Mouse (Mus musculus): ENCODE results near the gene Il15ra.

The Il15ra gene

DNA sequence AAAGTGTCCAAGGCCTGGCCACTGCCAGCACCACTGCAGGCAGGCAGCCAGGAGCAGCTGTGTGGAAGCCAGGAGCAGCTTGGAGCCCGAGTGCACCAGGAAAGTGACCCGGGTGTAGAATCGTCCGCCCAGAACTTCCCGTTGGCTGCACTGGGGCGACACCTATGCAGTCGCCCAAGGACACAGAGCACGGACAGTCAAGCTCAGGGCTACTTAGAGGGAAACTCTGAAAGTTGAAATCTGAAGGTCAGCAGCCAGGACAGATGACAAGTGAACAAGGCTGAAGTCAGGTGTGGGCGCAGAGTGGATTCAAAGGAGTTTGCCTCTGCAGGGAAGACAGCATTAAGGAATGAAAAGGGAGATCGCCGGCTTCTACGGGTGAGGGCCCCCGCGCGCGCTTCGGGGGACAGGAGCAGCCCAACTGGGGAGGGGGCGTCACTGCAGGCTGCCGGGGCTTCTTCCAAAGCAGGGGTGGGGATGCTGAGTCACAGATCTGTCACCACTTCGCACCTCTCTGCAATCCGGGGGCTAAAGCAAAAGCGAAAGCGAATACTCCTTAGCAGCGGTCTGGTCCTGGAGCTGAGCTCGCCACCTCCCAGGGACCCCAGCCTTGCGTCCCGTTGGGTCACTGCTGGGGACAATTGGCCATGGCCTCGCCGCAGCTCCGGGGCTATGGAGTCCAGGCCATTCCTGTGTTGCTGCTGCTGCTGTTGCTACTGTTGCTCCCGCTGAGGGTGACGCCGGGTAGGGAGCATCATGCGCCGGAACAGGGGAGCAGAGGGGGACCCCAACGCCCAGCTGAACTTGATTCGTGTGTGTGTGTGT is at the start of gene Il15ra:
Gene Il15ra (plus strand): TSS at position 90 of the 825 bp plus-strand sequence.
- no peak for DNase-seq (ENCODE audit: low read depth, low spot score)

- no peak for DNase-seq (ENCODE audit: low read depth, low spot score)
Observed at GRCm38 (mm10) chr2:11657581-11657980, 47.5 kb upstream of the Il15ra start.

DNA sequence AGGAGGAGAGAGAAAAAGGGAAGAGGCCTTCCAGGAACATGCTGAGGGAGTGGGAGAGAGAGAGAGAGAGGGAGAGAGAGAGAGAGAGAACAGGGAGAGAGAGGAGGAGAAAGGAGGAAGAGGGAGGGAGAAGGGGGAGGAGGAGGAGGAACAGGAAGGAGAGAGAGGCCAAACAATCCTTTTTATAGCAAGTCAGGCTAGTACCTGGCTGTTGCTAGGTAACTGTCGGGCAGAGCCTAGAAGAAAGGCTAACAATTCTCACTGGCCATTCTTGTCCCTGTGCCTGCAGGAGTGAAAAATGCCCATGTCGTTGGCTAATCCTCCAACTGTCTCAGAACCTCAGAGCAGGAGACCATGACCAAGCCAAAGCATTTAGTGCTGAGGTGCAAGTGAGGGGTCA is 45.8 kb upstream of the Il15ra start:
- no peak for DNase-seq (ENCODE audit: low read depth, low spot score)

GRCm38 (mm10) chr2:11662143-11662906 is 42.8 kb upstream of the Il15ra start:
- no peak for DNase-seq (ENCODE audit: low read depth, low spot score)

GRCm38 (mm10) chr2:11662907-11663230 is 42.2 kb upstream of the Il15ra start:
- DNase-seq (ENCODE audit: low read depth, low spot score), result no peak

DNA sequence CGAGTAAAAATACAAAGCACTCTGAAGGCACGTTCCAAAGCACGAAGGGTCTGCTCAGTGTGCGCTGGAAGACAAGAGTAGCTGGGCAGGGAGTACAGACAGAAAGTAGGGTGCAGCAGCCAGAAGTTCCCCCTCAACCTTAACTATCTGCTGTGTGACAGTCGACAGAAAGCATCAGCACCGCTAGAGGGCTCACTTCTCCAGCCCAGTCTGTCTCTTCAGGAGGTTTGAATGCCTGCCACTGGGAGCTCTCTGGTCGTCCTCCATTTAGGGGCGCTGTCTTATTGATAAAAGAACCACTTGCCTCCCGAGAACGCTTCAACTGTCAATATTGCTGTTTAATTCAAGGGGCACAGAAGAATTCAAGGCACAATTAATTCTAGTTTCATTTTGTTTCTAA is 41.1 kb upstream of the Il15ra start:
- no peak for DNase-seq (ENCODE audit: low read depth, low spot score)

DNA sequence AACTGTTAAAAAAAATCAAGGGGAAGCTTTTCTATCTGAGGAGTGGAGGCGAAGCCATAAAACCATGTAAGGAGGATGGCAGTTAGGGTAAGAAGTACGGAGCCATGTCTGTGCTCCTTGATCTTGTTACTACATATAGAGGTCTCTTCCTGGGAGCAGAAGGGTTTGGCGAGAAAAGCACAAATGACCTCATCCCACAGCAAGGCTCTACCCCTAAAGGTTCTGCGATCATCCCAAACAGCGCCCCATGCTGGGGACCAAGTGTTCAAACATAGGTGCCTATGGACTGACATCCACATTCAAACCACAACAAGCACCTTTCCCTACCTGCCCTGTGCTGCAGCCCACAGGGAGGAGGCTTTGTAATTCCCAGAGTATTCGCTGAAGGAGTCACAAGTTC is 40.7 kb upstream of the Il15ra start:
- DNase-seq (ENCODE audit: low read depth, low spot score), result no peak

DNA sequence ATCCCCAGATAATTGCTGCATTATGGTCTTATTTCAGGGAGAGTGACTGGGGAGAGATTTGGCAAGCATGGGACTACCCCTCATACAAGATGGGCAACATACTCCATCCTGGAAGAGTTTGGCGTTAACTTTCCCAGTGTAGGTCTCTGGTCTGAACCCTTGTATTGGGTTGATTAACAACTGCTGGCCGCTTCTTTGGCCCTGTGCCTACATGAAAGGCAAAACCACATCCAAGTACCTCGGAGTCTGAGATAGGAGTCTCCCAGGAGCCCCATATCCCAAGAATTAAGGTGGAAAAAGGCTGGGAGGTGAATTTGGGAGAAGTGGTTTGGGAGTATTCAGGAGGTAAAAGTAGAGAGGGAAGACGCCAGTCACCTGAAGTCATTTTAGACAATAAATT is 40.3 kb upstream of the Il15ra start:
- DNase-seq (ENCODE audit: low read depth, low spot score), result no peak

GRCm38 (mm10) chr2:11665326-11665725 is 39.8 kb upstream of the Il15ra start:
- no peak for DNase-seq (ENCODE audit: low read depth, low spot score)

DNA sequence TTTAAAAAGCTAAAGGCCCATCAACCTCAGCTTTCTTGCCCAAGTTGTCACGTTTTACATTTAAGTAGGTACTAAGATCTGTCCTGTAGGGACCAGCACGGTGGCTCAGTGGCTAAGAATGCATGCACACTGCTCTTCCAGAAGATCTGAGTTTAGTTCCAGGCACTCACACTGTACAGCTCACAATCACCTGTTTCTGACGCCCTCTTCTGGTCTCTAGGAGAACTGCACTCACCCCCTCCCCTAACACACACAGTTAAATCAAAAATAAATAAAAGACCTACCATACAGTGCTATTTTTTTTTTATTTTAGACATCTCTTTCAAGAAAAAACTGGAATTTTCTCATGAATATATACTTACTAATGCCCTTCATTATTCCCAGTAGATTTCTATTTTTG is 32.9 kb upstream of the Il15ra start:
- DNase-seq (ENCODE audit: low read depth, low spot score), result no peak

DNA sequence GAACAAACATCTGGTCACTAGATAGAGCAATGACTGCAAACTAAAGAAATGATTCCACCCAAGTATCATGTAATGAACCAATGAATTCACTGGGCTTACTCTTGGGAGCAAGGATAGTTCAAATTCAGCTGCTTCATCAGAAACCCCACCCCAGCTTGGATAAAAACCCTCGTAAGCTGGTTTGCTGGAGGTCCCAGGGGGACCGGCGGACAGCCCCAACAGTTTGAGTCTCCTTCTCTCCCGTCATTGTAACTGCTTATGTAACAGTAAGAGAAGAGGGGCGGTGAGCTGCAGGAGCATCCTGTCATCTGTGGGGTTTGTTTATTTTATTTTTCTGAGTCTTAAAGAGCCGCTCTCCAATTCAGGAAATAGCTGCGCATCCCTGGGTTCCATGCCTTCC is 25.5 kb upstream of the Il15ra start:
- no peak for DNase-seq (ENCODE audit: low read depth, low spot score)

- DNase-seq (ENCODE audit: low read depth, low spot score), result no peak
Observed at GRCm38 (mm10) chr2:11682712-11683111, 22.4 kb upstream of the Il15ra start.

- DNase-seq (ENCODE audit: low read depth, low spot score), result no peak
Observed at GRCm38 (mm10) chr2:11686512-11686911, 18.6 kb upstream of the Il15ra start.

DNA sequence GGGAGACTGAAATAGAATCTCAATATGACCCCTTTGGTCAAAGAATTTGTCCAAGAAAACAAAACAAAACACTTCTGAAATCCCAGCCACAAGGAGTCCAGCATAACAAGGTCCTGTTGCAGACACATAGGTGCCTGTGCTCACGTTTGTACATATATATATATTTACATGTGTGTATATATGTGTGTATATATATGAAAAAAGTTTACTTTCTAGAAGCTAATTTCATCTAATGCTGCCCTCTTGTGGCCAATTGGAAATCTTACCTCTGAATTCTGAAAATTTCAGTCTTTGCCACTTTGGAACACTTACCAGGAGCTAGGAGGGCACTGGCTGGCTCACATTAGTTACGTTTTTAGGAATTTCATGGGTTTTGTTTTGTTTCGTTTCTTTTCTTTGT is 17.7 kb upstream of the Il15ra start:
- no peak for DNase-seq (ENCODE audit: low read depth, low spot score)

GRCm38 (mm10) chr2:11690201-11690890 is 14.7 kb upstream of the Il15ra start:
- DNase-seq (ENCODE audit: low read depth, low spot score), result no peak

GRCm38 (mm10) chr2:11693352-11693751 is 11.7 kb upstream of the Il15ra start:
- no peak for DNase-seq (ENCODE audit: low read depth, low spot score)

DNA sequence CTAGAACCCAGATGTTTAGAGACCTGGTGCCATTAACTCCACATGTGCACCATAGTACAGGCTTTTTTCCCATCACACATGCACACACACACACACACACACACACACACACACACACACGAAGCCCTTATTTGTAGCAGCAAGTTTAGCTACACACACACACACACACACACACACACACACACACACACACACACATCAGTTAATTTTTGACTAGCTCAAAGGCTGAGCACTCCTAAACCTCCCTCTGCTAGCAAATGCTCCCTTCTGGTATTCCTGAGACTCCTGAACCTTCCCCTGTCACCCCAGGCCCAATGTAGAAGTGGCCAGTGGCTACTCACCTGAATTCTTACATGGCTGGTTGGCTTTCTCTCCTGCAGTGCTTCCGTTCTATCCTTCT is 11.0 kb upstream of the Il15ra start:
- no peak for DNase-seq (ENCODE audit: low read depth, low spot score)

GRCm38 (mm10) chr2:11695867-11696266 is 9.2 kb upstream of the Il15ra start:
- no peak for DNase-seq (ENCODE audit: low read depth, low spot score)

- no peak for DNase-seq (ENCODE audit: low read depth, low spot score)
Observed at GRCm38 (mm10) chr2:11698994-11699393, 6.1 kb upstream of the Il15ra start.

GRCm38 (mm10) chr2:11699905-11700304 is 5.2 kb upstream of the Il15ra start:
- DNase-seq (ENCODE audit: low read depth, low spot score), result no peak

GRCm38 (mm10) chr2:11706030-11706745 is 1.1 kb downstream of the Il15ra start:
- DNase-seq (ENCODE audit: low read depth, low spot score), result no peak

- DNase-seq (ENCODE audit: low read depth, low spot score), result no peak
Observed at GRCm38 (mm10) chr2:11706746-11707065, 1.6 kb downstream of the Il15ra start.
